Mouse (Mus musculus): ENCODE data around the gene Mbtps1.

Gene Mbtps1

GRCm38 (mm10) chr8:119558603-119559401, at the start of gene Mbtps1:
Gene Mbtps1, minus strand, starts transcription at chr8:119558735.
- peak; percentile 96 for DNase-seq (ENCODE audit: low read depth, low spot score)

GRCm38 (mm10) chr8:119606224-119606623, 47.7 kb upstream of the Mbtps1 start:
- no peak for DNase-seq (ENCODE audit: low read depth, low spot score)

- DNase-seq (ENCODE audit: low read depth, low spot score), result peak; percentile 96
These were observed 46.5 kb upstream of the Mbtps1 start, which contains the start of gene Taf1c for GRCm38 (mm10) chr8:119604996-119605395. Gene Taf1c, minus strand, starts transcription at chr8:119605222.

- DNase-seq (ENCODE audit: low read depth, low spot score), result no peak
These were observed 45.9 kb upstream of the Mbtps1 start for GRCm38 (mm10) chr8:119604398-119604803.

GRCm38 (mm10) chr8:119603771-119604170, 45.2 kb upstream of the Mbtps1 start:
- DNase-seq (ENCODE audit: low read depth, low spot score), result no peak

GRCm38 (mm10) chr8:119591456-119591855, 32.9 kb upstream of the Mbtps1 start:
- no peak for DNase-seq (ENCODE audit: low read depth, low spot score)

- DNase-seq (ENCODE audit: low read depth, low spot score), result no peak
These were observed 31.8 kb upstream of the Mbtps1 start for GRCm38 (mm10) chr8:119590348-119590747.

GRCm38 (mm10) chr8:119588844-119589243, 30.3 kb upstream of the Mbtps1 start:
- DNase-seq (ENCODE audit: low read depth, low spot score), result no peak

GRCm38 (mm10) chr8:119588321-119588720, 29.8 kb upstream of the Mbtps1 start:
- DNase-seq (ENCODE audit: low read depth, low spot score), result no peak

- peak; percentile 57 for DNase-seq (ENCODE audit: low read depth, low spot score)
These were observed 27.4 kb upstream of the Mbtps1 start for GRCm38 (mm10) chr8:119585901-119586300.

GRCm38 (mm10) chr8:119580441-119581161, 22.1 kb upstream of the Mbtps1 start:
- DNase-seq (ENCODE audit: low read depth, low spot score), result no peak

- no peak for DNase-seq (ENCODE audit: low read depth, low spot score)
These were observed 20.6 kb upstream of the Mbtps1 start for GRCm38 (mm10) chr8:119579096-119579495.

GRCm38 (mm10) chr8:119575366-119575726, 16.8 kb upstream of the Mbtps1 start:
- DNase-seq (ENCODE audit: low read depth, low spot score), result no peak

GRCm38 (mm10) chr8:119574437-119575365, 16.2 kb upstream of the Mbtps1 start, which contains the start of the genes Hsdl1 and Dnaaf1:
Gene Hsdl1, minus strand, starts transcription at chr8:119575183.
Gene Dnaaf1, plus strand, starts transcription at chr8:119575235.
- peak; percentile 86 for DNase-seq (ENCODE audit: low read depth, low spot score)

- no peak for DNase-seq (ENCODE audit: low read depth, low spot score)
These were observed 13.9 kb upstream of the Mbtps1 start for GRCm38 (mm10) chr8:119572411-119572810.

- DNase-seq (ENCODE audit: low read depth, low spot score), result no peak
These were observed 12.6 kb upstream of the Mbtps1 start for GRCm38 (mm10) chr8:119571135-119571534.

GRCm38 (mm10) chr8:119569881-119570280, 11.3 kb upstream of the Mbtps1 start:
- no peak for DNase-seq (ENCODE audit: low read depth, low spot score)

- DNase-seq (ENCODE audit: low read depth, low spot score), result no peak
These were observed 10.4 kb upstream of the Mbtps1 start for GRCm38 (mm10) chr8:119568951-119569350.

- DNase-seq (ENCODE audit: low read depth, low spot score), result no peak
These were observed 9.7 kb upstream of the Mbtps1 start for GRCm38 (mm10) chr8:119568251-119568650.

GRCm38 (mm10) chr8:119566367-119566766, 7.8 kb upstream of the Mbtps1 start:
- peak; percentile 97 for DNase-seq (ENCODE audit: low read depth, low spot score)

- DNase-seq (ENCODE audit: low read depth, low spot score), result no peak
These were observed 5.3 kb upstream of the Mbtps1 start for GRCm38 (mm10) chr8:119563849-119564251.

GRCm38 (mm10) chr8:119559402-119559720, 826 bp upstream of the Mbtps1 start:
- DNase-seq (ENCODE audit: low read depth, low spot score), result no peak
